Mouse (Mus musculus) testis, adult 2 months (tissue): ENCODE measurements at regions not wholly inside any gene's neighbourhood (a gene's known extent, or its start where the extent isn't known, plus 50 kb on each side); places are given as distances from the start of the nearest gene placed in this dataset.

Source experiments
- CTCF ChIP-seq: fragments of 200-500 bp; IDR thresholded peaks from 2 replicates; pipeline ENCODE4 v1.5.1; 2012; ENCODE audit warnings: low read depth, mild to moderate bottlenecking, inconsistent platforms, low read length, moderate library complexity; ENCODE audit not compliant: control insufficient read depth, insufficient read depth, insufficient replicate concordance
- POLR2A ChIP-seq: fragments of 200-500 bp; IDR thresholded peaks from 2 replicates; pipeline ENCODE4 v1.6.1; 2012; ENCODE audit warnings: low read depth, mild to moderate bottlenecking, inconsistent platforms, low read length, moderate library complexity; ENCODE audit not compliant: control insufficient read depth

GRCm38 (mm10) chr14:86396876-86397275 lies 744.2 kb downstream of the Diaph3 start:
- TF ChIP-seq CTCF: no peak
- TF ChIP-seq POLR2A: no peak
